Mouse (Mus musculus) ES-E14 (cell line): ENCODE measurements around the gene Dnah6.

Experiments used
- CHD2 ChIP-seq: IDR thresholded peaks from 2 replicates; pipeline ENCODE4 v1.6.1; 2014; ENCODE audit warnings: mild to moderate bottlenecking, low read depth, low read length, inconsistent platforms
- HCFC1 ChIP-seq: IDR thresholded peaks from 2 replicates; pipeline ENCODE4 v1.6.1; 2012; ENCODE audit warnings: low read length, inconsistent platforms, borderline replicate concordance; ENCODE audit not compliant: insufficient read depth
- MAFK ChIP-seq: IDR thresholded peaks from 2 replicates; pipeline ENCODE4 v1.6.1; 2014; ENCODE audit warnings: mild to moderate bottlenecking, low read depth, low read length, inconsistent platforms; ENCODE audit not compliant: insufficient read depth
- ZNF384 ChIP-seq: IDR thresholded peaks from 2 replicates; pipeline ENCODE4 v1.6.1; 2012; ENCODE audit warnings: low read depth, low read length, inconsistent platforms

DNA sequence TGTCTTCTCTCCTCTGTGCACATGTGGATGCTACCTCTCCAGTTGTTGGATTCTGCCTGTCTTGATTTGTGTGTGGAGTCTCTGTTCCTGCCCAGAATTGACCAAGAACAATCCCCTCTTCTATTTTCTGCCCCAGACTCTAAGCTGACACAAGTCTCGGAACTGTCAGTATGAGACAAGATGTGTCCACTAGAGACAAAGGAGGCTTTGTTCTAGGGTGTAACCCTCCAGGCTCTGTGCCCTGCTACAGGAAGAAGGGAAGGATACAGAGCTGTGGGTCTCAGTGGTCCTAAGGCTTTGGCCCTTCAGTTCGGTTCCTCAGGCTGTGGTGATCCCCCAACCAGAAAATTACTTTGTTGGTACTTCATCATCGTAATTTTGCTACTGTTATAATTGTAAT lies 251.7 kb downstream of the Dnah6 start:
- no peak for TF ChIP-seq ZNF384
- no peak for TF ChIP-seq MAFK
- no peak for TF ChIP-seq CHD2
- TF ChIP-seq HCFC1 = no peak
